Mouse (Mus musculus) embryonic facial prominence, embryonic 14.5 days (tissue): ENCODE measurements around the gene Cfap54. TPM values are rescaled to one million over a fixed set of nuclear protein-coding genes. Genes with fewer than 3 reads are reported as not detected.

Experiments used
- ATAC-seq: fragments of 200-750 bp; cut with Nextera tagmentation; 2 replicates; pipeline ENCODE4 v1.8.0; 2017; ENCODE audit warnings: low read depth, moderate number of reproducible peaks, moderate TSS enrichment
- DNase-seq: peaks from one replicate; pipeline ENCODE4 v3.0.0-alpha.2; 2015; ENCODE audit warnings: low spot score
- H3K27ac ChIP-seq: fragments of 300-500 bp; sonication (generic); replicated peaks from 2 replicates; pipeline ENCODE4 v1.5.1; 2014; ENCODE audit warnings: low read depth, mild to moderate bottlenecking, low read length, moderate library complexity
- H3K27me3 ChIP-seq: fragments of 300-500 bp; sonication (generic); replicated peaks from 2 replicates; pipeline ENCODE4 v1.6.1; 2014; ENCODE audit warnings: low read length; ENCODE audit not compliant: control insufficient read depth, insufficient read depth
- H3K36me3 ChIP-seq: fragments of 300-500 bp; sonication (generic); 2 replicates; pipeline ENCODE4 v1.6.1; 2014; ENCODE audit warnings: low read length, mixed read lengths; ENCODE audit not compliant: control insufficient read depth, insufficient read depth
- H3K4me1 ChIP-seq: fragments of 300-500 bp; sonication (generic); 2 replicates; pipeline ENCODE4 v1.6.1; 2014; ENCODE audit warnings: antibody characterized with exemption, low read length; ENCODE audit not compliant: control insufficient read depth, insufficient read depth
- H3K4me2 ChIP-seq: fragments of 300-500 bp; sonication (generic); 2 replicates; pipeline ENCODE4 v1.6.1; 2014; ENCODE audit warnings: low read depth, mild to moderate bottlenecking, low read length, moderate library complexity, mixed read lengths
- H3K4me3 ChIP-seq: fragments of 300-500 bp; sonication (generic); 2 replicates; pipeline ENCODE4 v1.5.1; 2014; ENCODE audit warnings: low read depth, mild to moderate bottlenecking, low read length
- H3K9ac ChIP-seq: fragments of 300-500 bp; sonication (generic); 2 replicates; pipeline ENCODE4 v1.6.1; 2014; ENCODE audit warnings: low read depth, mild to moderate bottlenecking, low read length, moderate library complexity, mixed read lengths
- H3K9me3 ChIP-seq: fragments of 300-500 bp; sonication (generic); 2 replicates; pipeline ENCODE4 v1.6.1; 2016; ENCODE audit warnings: low read length; ENCODE audit not compliant: control insufficient read depth
- WGBS: fragments of 180-500 bp; shearing (Covaris S2); extraction: QIAGEN DNeasy Blood & Tissue Kit; methylation state at CpG from one replicate; pipeline ENCODE4 v1.1.7; 2014; 5-methylcytosine and 5-hydroxymethylcytosine counted together
- polyA plus RNA-seq: library from polyadenylated mRNA; unstranded; fragments of >200 nt; fragmentation: Nextera tagmentation; extraction: Ambion mirVana; gene quantifications from 2 replicates; pipeline ENCODE4 v1.2.1, GENCODE M21; 2014

Cfap54 gene
- polyA plus RNA-seq, 1 experiment from 2014 or later = 1.8 TPM

- Histone ChIP-seq H3K9ac (no peak overlapping the region), H3K27ac (no peak overlapping the region), H3K4me2 (no peak overlapping the region), H3K27me3 (no peaks in the 10 kb centered on the region), H3K4me1 (no peaks in the 10 kb centered on the region), H3K36me3 (no peaks in the 10 kb centered on the region), H3K4me3 (no peak overlapping the region), H3K9me3 (no peaks in the 10 kb centered on the region)
- DNase-seq = no peak
- no peak for ATAC-seq
- WGBS = 84% methylated on average over 7 of the region's 7 CpGs
Observed at GRCm38 (mm10) chr10:93105358-93105757, 23.9 kb upstream of the Cfap54 start.

GRCm38 (mm10) chr10:93104357-93104756, 22.9 kb upstream of the Cfap54 start:
- WGBS = 48% methylated on average over 6 of the region's 6 CpGs
- peak; percentile 41 for DNase-seq

GRCm38 (mm10) chr10:93103676-93104075, 22.3 kb upstream of the Cfap54 start:
- peak; percentile 29 for DNase-seq
- no peaks in the 10 kb centered on the region for H3K4me1 ChIP-seq
- no peak for ATAC-seq
- no peaks in the 10 kb centered on the region for H3K36me3 ChIP-seq
- H3K27me3 ChIP-seq = no peaks in the 10 kb centered on the region
- 59% methylated on average over 11 of the region's 11 CpGs for WGBS
- no peak overlapping the region for H3K9ac ChIP-seq
- no peak overlapping the region for H3K4me2 ChIP-seq
- H3K4me3 ChIP-seq = no peak overlapping the region
- no peaks in the 10 kb centered on the region for H3K9me3 ChIP-seq
- no peak overlapping the region for H3K27ac ChIP-seq

More at GRCm38 (mm10) chr10:93104357-93104756, 22.9 kb upstream of the Cfap54 start:
- H3K27me3 ChIP-seq = no peaks in the 10 kb centered on the region
- no peak overlapping the region for H3K4me3 ChIP-seq
- H3K4me1 ChIP-seq = no peaks in the 10 kb centered on the region
- no peak overlapping the region for H3K9ac ChIP-seq
- no peak overlapping the region for H3K27ac ChIP-seq
- no peak overlapping the region for H3K4me2 ChIP-seq
- no peaks in the 10 kb centered on the region for H3K9me3 ChIP-seq
- no peak for ATAC-seq
- H3K36me3 ChIP-seq = no peaks in the 10 kb centered on the region

- WGBS = 49% methylated on average over 5 of the region's 5 CpGs
- H3K4me1 ChIP-seq = no peaks in the 10 kb centered on the region
- no peak overlapping the region for H3K9ac ChIP-seq
- no peak for ATAC-seq
- DNase-seq = no peak
- H3K27ac ChIP-seq = no peak overlapping the region
- H3K36me3 ChIP-seq = no peaks in the 10 kb centered on the region
- H3K9me3 ChIP-seq = no peaks in the 10 kb centered on the region
- no peaks in the 10 kb centered on the region for H3K27me3 ChIP-seq
- no peak overlapping the region for H3K4me2 ChIP-seq
- no peak overlapping the region for H3K4me3 ChIP-seq
Observed at GRCm38 (mm10) chr10:93102321-93102720, 20.9 kb upstream of the Cfap54 start.

- Histone ChIP-seq H3K4me1 (no peaks in the 10 kb centered on the region), H3K4me3 (no peak overlapping the region), H3K27me3 (no peaks in the 10 kb centered on the region), H3K9ac (no peak overlapping the region), H3K4me2 (no peak overlapping the region), H3K9me3 (no peaks in the 10 kb centered on the region), H3K36me3 (no peaks in the 10 kb centered on the region), H3K27ac (no peak overlapping the region)
- ATAC-seq = peak; percentile 33; the same call in 1 of the 2 replicates
- DNase-seq = no peak
- WGBS = 66% methylated on average over 7 of the region's 7 CpGs
Observed at GRCm38 (mm10) chr10:93098211-93098805, 16.9 kb upstream of the Cfap54 start.

- Histone ChIP-seq H3K27me3 (no peaks in the 10 kb centered on the region), H3K36me3 (no peaks in the 10 kb centered on the region), H3K4me3 (no peak overlapping the region), H3K4me1 (no peaks in the 10 kb centered on the region), H3K4me2 (no peak overlapping the region), H3K9ac (no peak overlapping the region), H3K27ac (no peak overlapping the region), H3K9me3 (no peaks in the 10 kb centered on the region)
- 90% methylated on average over 7 of the region's 7 CpGs for WGBS
- DNase-seq (no peak), ATAC-seq (no peak)
Observed at GRCm38 (mm10) chr10:93097439-93097838, 16.0 kb upstream of the Cfap54 start.

- Histone ChIP-seq H3K4me2 (no peak overlapping the region), H3K9ac (no peak overlapping the region), H3K27me3 (no peaks in the 10 kb centered on the region), H3K36me3 (no peaks in the 10 kb centered on the region), H3K4me1 (no peaks in the 10 kb centered on the region), H3K27ac (no peak overlapping the region), H3K9me3 (no peaks in the 10 kb centered on the region), H3K4me3 (no peak overlapping the region)
- no peak for DNase-seq
- WGBS = 82% methylated on average over 4 of the region's 4 CpGs
- ATAC-seq = no peak
Observed at GRCm38 (mm10) chr10:93095827-93096226, 14.4 kb upstream of the Cfap54 start.

- Histone ChIP-seq H3K4me1 (no peaks in the 10 kb centered on the region), H3K36me3 (no peaks in the 10 kb centered on the region), H3K4me3 (no peak overlapping the region), H3K9me3 (no peaks in the 10 kb centered on the region), H3K9ac (no peak overlapping the region), H3K27ac (no peak overlapping the region), H3K4me2 (no peak overlapping the region), H3K27me3 (no peaks in the 10 kb centered on the region)
- no peak for ATAC-seq
- 73% methylated on average over 7 of the region's 7 CpGs for WGBS
- no peak for DNase-seq
Observed at GRCm38 (mm10) chr10:93094957-93095580, 13.7 kb upstream of the Cfap54 start.

- no peaks in the 10 kb centered on the region for H3K4me1 ChIP-seq
- no peak overlapping the region for H3K4me2 ChIP-seq
- no peak overlapping the region for H3K9ac ChIP-seq
- H3K36me3 ChIP-seq = no peaks in the 10 kb centered on the region
- no peak overlapping the region for H3K27ac ChIP-seq
- DNase-seq (no peak), ATAC-seq (no peak)
- H3K4me3 ChIP-seq = no peak overlapping the region
- no peaks in the 10 kb centered on the region for H3K9me3 ChIP-seq
- no peaks in the 10 kb centered on the region for H3K27me3 ChIP-seq
- WGBS = 84% methylated on average over 2 of the region's 2 CpGs
Observed at GRCm38 (mm10) chr10:93091928-93092327, 10.5 kb upstream of the Cfap54 start.
